Mouse (Mus musculus) stomach, postnatal 0 days (tissue): Measurements from ENCODE around the gene Casp6. TPM values are rescaled to one million over a fixed set of nuclear protein-coding genes. Genes with fewer than 3 reads are reported as not detected.
A peak's percentile ranks its signal among the peaks of the same experiment; 100 is the strongest.

Experiments used
- ATAC-seq: fragments of 200-750 bp; cut with Nextera tagmentation; 2 replicates; pipeline ENCODE4 v1.8.0; 2017; ENCODE audit not compliant: low FRiP score, low TSS enrichment
- DNase-seq: peaks from one replicate; pipeline ENCODE4 v3.0.0-alpha.2; 2016; ENCODE audit warnings: low spot score
- H3K27ac ChIP-seq: fragments of 300-500 bp; sonication (generic); replicated peaks from 2 replicates; pipeline ENCODE4 v1.5.1; 2014; ENCODE audit warnings: mild to moderate bottlenecking, control low read depth
- H3K27me3 ChIP-seq: fragments of 300-500 bp; sonication (generic); 2 replicates; pipeline ENCODE4 v1.6.1; 2014; ENCODE audit warnings: low read length; ENCODE audit not compliant: control insufficient read depth, insufficient read depth
- H3K36me3 ChIP-seq: fragments of 300-500 bp; sonication (generic); 2 replicates; pipeline ENCODE4 v1.6.1; 2014; ENCODE audit warnings: low read length, mixed read lengths; ENCODE audit not compliant: control insufficient read depth, insufficient read depth
- H3K4me1 ChIP-seq: fragments of 300-500 bp; sonication (generic); replicated peaks from 2 replicates; pipeline ENCODE4 v1.6.1; 2014; ENCODE audit warnings: antibody characterized with exemption; ENCODE audit not compliant: control insufficient read depth, insufficient read depth
- H3K4me2 ChIP-seq: fragments of 300-500 bp; sonication (generic); replicated peaks from 2 replicates; pipeline ENCODE4 v1.6.1; 2014; ENCODE audit warnings: low read depth, mild to moderate bottlenecking, control low read depth, moderate library complexity
- H3K4me3 ChIP-seq: fragments of 300-500 bp; sonication (generic); 2 replicates; pipeline ENCODE4 v1.5.1; 2014; ENCODE audit warnings: low read depth, low read length, control low read depth
- H3K9ac ChIP-seq: fragments of 300-500 bp; sonication (generic); 2 replicates; pipeline ENCODE4 v1.6.1; 2014; ENCODE audit warnings: mild to moderate bottlenecking, low read length, control low read depth, mixed read lengths
- H3K9me3 ChIP-seq: fragments of 300-500 bp; sonication (generic); 2 replicates; pipeline ENCODE4 v1.6.1; 2016; ENCODE audit warnings: low read length; ENCODE audit not compliant: control insufficient read depth
- CTCF ChIP-seq: IDR thresholded peaks from 2 replicates; pipeline ENCODE4 v1.5.1; 2016; ENCODE audit warnings: antibody characterized with exemption, low read depth, mild to moderate bottlenecking, moderate library complexity
- EP300 ChIP-seq: optimal IDR thresholded peaks from 2 replicates; pipeline ENCODE3; 2016; ENCODE audit warnings: antibody characterized with exemption
- WGBS: fragments of 180-500 bp; shearing (Covaris S2); extraction: QIAGEN DNeasy Blood & Tissue Kit; methylation state at CpG from one replicate; pipeline ENCODE4 v1.1.7; 2014; 5-methylcytosine and 5-hydroxymethylcytosine counted together
- polyA plus RNA-seq: library from polyadenylated mRNA; unstranded; fragments of >200 nt; fragmentation: Nextera tagmentation; extraction: Ambion mirVana; gene quantifications from 2 replicates; pipeline ENCODE4 v1.2.1, GENCODE M21; 2015

Casp6 gene
- polyA plus RNA-seq, 1 experiment from 2014 or later = 164 TPM

- under 1% methylated on average over 21 of the region's 25 CpGs for WGBS
- H3K4me3 ChIP-seq = peak overlapping the region; percentile 67
- H3K4me2 ChIP-seq = peak overlapping the region; percentile 89
- TF ChIP-seq EP300 = no peak
- TF ChIP-seq CTCF = no peak
- DNase-seq = peak; percentile 75
- no peaks in the 10 kb centered on the region for H3K9me3 ChIP-seq
- 0 out of 2 replicates have a peak, but pooled peaks cover 3% of the 10 kb centered on the region for H3K4me1 ChIP-seq
- H3K27me3 ChIP-seq = no peaks in the 10 kb centered on the region
- peak overlapping the region; percentile 61 for H3K27ac ChIP-seq
- ATAC-seq = peak; percentile 84
- no peaks in the 10 kb centered on the region for H3K36me3 ChIP-seq
- peak overlapping the region; percentile 75 for H3K9ac ChIP-seq
These were observed 22.0 kb upstream of the Casp6 start for GRCm38 (mm10) chr3:129879131-129879757.

GRCm38 (mm10) chr3:129879913-129880312, 21.3 kb upstream of the Casp6 start:
- no peak overlapping the region for H3K27ac ChIP-seq
- no peak for DNase-seq
- peak overlapping the region; percentile 89 for H3K4me2 ChIP-seq
- WGBS = 59% methylated on average over 2 of the region's 2 CpGs
- ATAC-seq = no peak
- H3K9ac ChIP-seq = no peak overlapping the region
- H3K4me3 ChIP-seq = no peak overlapping the region
- no peaks in the 10 kb centered on the region for H3K9me3 ChIP-seq
- H3K4me1 ChIP-seq = 0 out of 2 replicates have a peak, but pooled peaks cover 3% of the 10 kb centered on the region
- H3K27me3 ChIP-seq = no peaks in the 10 kb centered on the region
- H3K36me3 ChIP-seq = no peaks in the 10 kb centered on the region
- TF ChIP-seq CTCF (no peak), EP300 (no peak)

- Histone ChIP-seq H3K4me2 (no peak overlapping the region), H3K27me3 (no peaks in the 10 kb centered on the region), H3K9me3 (no peaks in the 10 kb centered on the region), H3K9ac (no peak overlapping the region), H3K4me1 (0 out of 2 replicates have a peak, but pooled peaks cover 3% of the 10 kb centered on the region), H3K27ac (no peak overlapping the region), H3K36me3 (no peaks in the 10 kb centered on the region), H3K4me3 (no peak overlapping the region)
- DNase-seq = no peak
- WGBS = 59% methylated on average over 8 of the region's 8 CpGs
- TF ChIP-seq CTCF (no peak), EP300 (no peak)
- ATAC-seq = no peak
These were observed 20.2 kb upstream of the Casp6 start for GRCm38 (mm10) chr3:129880925-129881593.

DNA sequence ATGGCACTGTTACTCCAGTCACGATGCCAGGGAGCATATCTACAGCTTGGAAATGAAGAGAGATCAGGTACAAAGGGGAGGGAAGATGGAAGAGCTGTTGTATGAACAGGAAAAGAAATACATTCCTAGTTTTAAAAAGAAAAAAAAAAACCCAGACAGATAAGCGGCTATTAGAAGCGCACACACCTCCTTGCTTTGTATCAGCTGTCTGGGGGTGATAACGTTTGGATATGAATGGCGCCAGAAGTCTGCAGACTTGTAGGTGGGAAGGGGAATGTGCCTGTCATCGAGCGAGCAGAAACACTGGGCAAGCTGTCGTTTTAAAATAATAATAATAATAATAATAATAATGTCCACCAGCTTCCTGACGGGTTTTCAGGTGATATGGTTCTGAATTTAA, 15.6 kb upstream of the Casp6 start:
- Histone ChIP-seq H3K36me3 (no peaks in the 10 kb centered on the region), H3K4me1 (no peaks in the 10 kb centered on the region; the same call in 1 of the 2 replicates), H3K9ac (no peak overlapping the region), H3K4me2 (no peak overlapping the region), H3K9me3 (no peaks in the 10 kb centered on the region), H3K27ac (no peak overlapping the region), H3K4me3 (no peak overlapping the region), H3K27me3 (no peaks in the 10 kb centered on the region)
- WGBS = 56% methylated on average over 9 of the region's 9 CpGs
- DNase-seq (no peak), ATAC-seq (no peak)
- TF ChIP-seq CTCF (no peak), EP300 (no peak)

DNA sequence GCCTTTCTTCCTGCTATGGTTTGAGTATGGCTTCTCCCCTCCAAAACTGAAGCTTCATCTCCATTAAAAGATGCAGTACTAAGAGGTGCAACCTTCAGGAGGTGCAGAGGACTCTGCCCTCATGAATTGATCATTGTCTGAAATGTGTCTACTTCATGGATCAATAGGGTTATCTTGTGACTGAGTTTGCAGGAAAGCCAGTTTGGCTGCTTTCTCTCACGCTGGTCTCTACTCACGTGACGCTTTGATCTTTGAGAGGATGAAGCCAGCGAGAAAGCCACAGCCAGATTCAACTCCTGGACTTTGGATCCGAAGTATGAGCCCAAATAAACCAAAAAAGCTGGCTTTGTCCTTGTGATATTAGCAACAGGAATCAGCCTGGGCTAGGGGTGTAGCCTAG, 14.8 kb upstream of the Casp6 start:
- ATAC-seq = peak; percentile 52
- Histone ChIP-seq H3K4me3 (no peak overlapping the region), H3K9me3 (no peaks in the 10 kb centered on the region), H3K27me3 (no peaks in the 10 kb centered on the region), H3K4me2 (no peak overlapping the region), H3K4me1 (no peaks in the 10 kb centered on the region; the same call in 1 of the 2 replicates), H3K36me3 (no peaks in the 10 kb centered on the region), H3K27ac (no peak overlapping the region), H3K9ac (no peak overlapping the region)
- 53% methylated on average over 5 of the region's 5 CpGs for WGBS
- DNase-seq = peak; percentile 55
- TF ChIP-seq CTCF = no peak
- TF ChIP-seq EP300 = no peak
